Mouse (Mus musculus): ENCODE measurements around the gene Olfr1270. TPM values are rescaled to one million over a fixed set of nuclear protein-coding genes. Genes with fewer than 3 reads are reported as not detected.

Gene Olfr1270
- polyA plus RNA-seq (2014; fragmentation: Illumina TruSeq; extraction: RNeasy Lipid Tissue Mini Kit (QIAGEN cat#74804); ENCODE audit: low read depth, low replicate concordance), result not detected

DNA sequence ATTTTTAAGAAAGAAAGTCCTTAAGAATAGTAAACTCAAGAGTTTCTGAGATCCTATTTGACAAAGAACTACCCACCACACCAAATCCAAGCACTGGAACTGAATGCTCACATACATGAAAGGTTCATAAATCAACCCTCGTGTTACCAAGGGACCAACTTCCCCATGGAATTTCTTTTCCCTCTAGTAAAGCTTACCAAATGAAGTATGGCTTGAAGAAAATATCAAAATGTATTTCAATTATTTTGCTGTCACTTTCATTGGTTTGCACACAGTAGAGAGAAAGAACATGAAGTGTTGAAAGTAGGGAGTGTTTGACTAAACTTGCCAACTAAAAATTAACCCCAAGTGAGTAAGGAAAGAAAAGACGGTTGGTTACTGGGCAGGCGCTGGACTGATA lies at the start of gene Olfr1270:
TSS of gene Olfr1270 (minus strand) at position 101 of the 400 bp plus-strand sequence.

DNA sequence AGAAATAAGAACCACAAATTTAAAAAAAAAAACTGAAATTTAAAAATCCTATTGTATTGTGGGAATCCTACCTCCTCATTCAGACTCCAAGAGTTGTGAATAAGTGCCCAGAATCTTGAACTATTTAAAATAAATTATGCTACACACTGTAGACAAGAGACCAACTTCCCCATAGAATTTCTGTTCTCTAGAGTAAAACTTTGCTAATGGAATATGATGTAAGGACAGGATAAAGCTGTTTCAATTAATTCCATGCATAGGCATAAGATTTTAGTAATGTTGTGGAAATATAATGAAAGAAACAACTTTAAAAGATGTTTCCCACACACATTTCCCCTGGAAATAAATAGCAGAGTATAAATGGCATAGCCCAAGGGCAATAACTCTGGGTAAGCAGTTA lies 10.7 kb downstream of the Olfr1270 start, which contains the start of gene Olfr32:
TSS of gene Olfr32 (minus strand) at position 101 of the 400 bp plus-strand sequence.

DNA sequence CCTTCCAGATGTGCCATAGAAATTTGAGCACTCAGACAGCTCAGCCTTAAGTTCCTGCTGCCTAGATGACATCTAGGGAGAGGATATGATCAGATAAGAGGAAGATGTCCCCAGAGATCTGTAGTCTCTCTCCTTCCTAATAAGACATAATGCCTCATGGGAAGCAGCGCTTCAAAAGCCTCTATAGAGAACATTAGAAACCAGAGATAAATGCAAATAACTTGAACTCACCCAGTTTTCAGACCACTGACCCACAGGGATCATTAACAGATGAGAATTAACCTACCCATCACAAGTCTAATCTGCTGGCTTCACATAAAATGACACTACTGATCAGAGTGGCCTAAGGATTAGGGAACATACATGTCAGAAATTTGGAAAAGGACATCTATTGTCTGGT lies 31.6 kb downstream of the Olfr1270 start, which contains the start of gene Olfr1269:
TSS of gene Olfr1269 (minus strand) at position 101 of the 400 bp plus-strand sequence.

Other genes starting within 250 kb of the Olfr1270 start
- not detected for gene Olfr1258, start 225.8 kb downstream of the Olfr1270 start, polyA plus RNA-seq (2014; fragmentation: Illumina TruSeq; extraction: RNeasy Lipid Tissue Mini Kit (QIAGEN cat#74804); ENCODE audit: low read depth, low replicate concordance)
- not detected for gene Olfr1259, start 204.4 kb downstream of the Olfr1270 start, polyA plus RNA-seq (2014; fragmentation: Illumina TruSeq; extraction: RNeasy Lipid Tissue Mini Kit (QIAGEN cat#74804); ENCODE audit: low read depth, low replicate concordance)
- not detected for gene Olfr1260, start 178.8 kb downstream of the Olfr1270 start, polyA plus RNA-seq (2014; fragmentation: Illumina TruSeq; extraction: RNeasy Lipid Tissue Mini Kit (QIAGEN cat#74804); ENCODE audit: low read depth, low replicate concordance)
- gene Olfr1261, start 161.9 kb downstream of the Olfr1270 start, polyA plus RNA-seq (2014; fragmentation: Illumina TruSeq; extraction: RNeasy Lipid Tissue Mini Kit (QIAGEN cat#74804); ENCODE audit: low read depth, low replicate concordance), result not detected
- not detected for gene Olfr1262, start 152.9 kb downstream of the Olfr1270 start, polyA plus RNA-seq (2014; fragmentation: Illumina TruSeq; extraction: RNeasy Lipid Tissue Mini Kit (QIAGEN cat#74804); ENCODE audit: low read depth, low replicate concordance)
- not detected for gene Olfr1263, start 141.0 kb downstream of the Olfr1270 start, polyA plus RNA-seq (2014; fragmentation: Illumina TruSeq; extraction: RNeasy Lipid Tissue Mini Kit (QIAGEN cat#74804); ENCODE audit: low read depth, low replicate concordance)
- gene Olfr1264, start 127.5 kb downstream of the Olfr1270 start, polyA plus RNA-seq (2014; fragmentation: Illumina TruSeq; extraction: RNeasy Lipid Tissue Mini Kit (QIAGEN cat#74804); ENCODE audit: low read depth, low replicate concordance), result not detected
- gene Olfr1265, start 117.8 kb downstream of the Olfr1270 start, polyA plus RNA-seq (2014; fragmentation: Illumina TruSeq; extraction: RNeasy Lipid Tissue Mini Kit (QIAGEN cat#74804); ENCODE audit: low read depth, low replicate concordance), result not detected
- gene Olfr140, start 89.5 kb downstream of the Olfr1270 start, polyA plus RNA-seq (2014; fragmentation: Illumina TruSeq; extraction: RNeasy Lipid Tissue Mini Kit (QIAGEN cat#74804); ENCODE audit: low read depth, low replicate concordance), result not detected
- not detected for gene Olfr1269, start 31.7 kb downstream of the Olfr1270 start, polyA plus RNA-seq (2014; fragmentation: Illumina TruSeq; extraction: RNeasy Lipid Tissue Mini Kit (QIAGEN cat#74804); ENCODE audit: low read depth, low replicate concordance)
- not detected for gene Olfr32, start 10.8 kb downstream of the Olfr1270 start, polyA plus RNA-seq (2014; fragmentation: Illumina TruSeq; extraction: RNeasy Lipid Tissue Mini Kit (QIAGEN cat#74804); ENCODE audit: low read depth, low replicate concordance)
- not detected for gene Olfr1506, start 71.4 kb upstream of the Olfr1270 start, polyA plus RNA-seq (2014; fragmentation: Illumina TruSeq; extraction: RNeasy Lipid Tissue Mini Kit (QIAGEN cat#74804); ENCODE audit: low read depth, low replicate concordance)
- not detected for gene Olfr142, start 104.5 kb upstream of the Olfr1270 start, polyA plus RNA-seq (2014; fragmentation: Illumina TruSeq; extraction: RNeasy Lipid Tissue Mini Kit (QIAGEN cat#74804); ENCODE audit: low read depth, low replicate concordance)
- gene Olfr1271, start 117.9 kb upstream of the Olfr1270 start, polyA plus RNA-seq (2014; fragmentation: Illumina TruSeq; extraction: RNeasy Lipid Tissue Mini Kit (QIAGEN cat#74804); ENCODE audit: low read depth, low replicate concordance), result not detected
- gene Olfr1272, start 139.8 kb upstream of the Olfr1270 start, polyA plus RNA-seq (2014; fragmentation: Illumina TruSeq; extraction: RNeasy Lipid Tissue Mini Kit (QIAGEN cat#74804); ENCODE audit: low read depth, low replicate concordance), result not detected
- gene Gm13769, start 169.1 kb upstream of the Olfr1270 start, polyA plus RNA-seq (2014; fragmentation: Illumina TruSeq; extraction: RNeasy Lipid Tissue Mini Kit (QIAGEN cat#74804); ENCODE audit: low read depth, low replicate concordance), result not detected
- not detected for gene Olfr1274-ps, start 245.6 kb upstream of the Olfr1270 start, polyA plus RNA-seq (2014; fragmentation: Illumina TruSeq; extraction: RNeasy Lipid Tissue Mini Kit (QIAGEN cat#74804); ENCODE audit: low read depth, low replicate concordance)